Mouse (Mus musculus) C2C12 (cell line): Measurements from ENCODE around the gene Draxin. TPM values are rescaled to one million over a fixed set of nuclear protein-coding genes. Genes with fewer than 3 reads are reported as not detected.

Experiments
- H3K27me3 ChIP-seq: one replicate; pipeline ENCODE4 v1.6.1; 2011; ENCODE audit not compliant: control insufficient read depth, insufficient read depth, insufficient read length
- H3K36me3 ChIP-seq: one replicate; pipeline ENCODE4 v1.6.1; 2011; ENCODE audit not compliant: control insufficient read depth, insufficient read depth
- H3K4me3 ChIP-seq: one replicate; pipeline ENCODE4 v1.5.1; 2011; ENCODE audit warnings: mild to moderate bottlenecking, control low read depth; ENCODE audit not compliant: poor library complexity, insufficient read depth, severe bottlenecking
- H3K79me2 ChIP-seq: one replicate; pipeline ENCODE4 v1.6.1; 2011; ENCODE audit not compliant: control insufficient read depth, insufficient read depth
- H3K79me3 ChIP-seq: one replicate; pipeline ENCODE4 v1.6.1; 2011; ENCODE audit warnings: low read depth, control low read depth
- H3ac ChIP-seq: one replicate; pipeline ENCODE3; 2011; ENCODE audit warnings: low read depth; ENCODE audit not compliant: control insufficient read depth, insufficient read length
- CEBPB ChIP-seq: IDR thresholded peaks from one replicate; pipeline ENCODE4 v1.6.1; 2011; ENCODE audit warnings: low read depth, mild to moderate bottlenecking, control low read depth, moderate library complexity
- CTCF ChIP-seq: IDR thresholded peaks from one replicate; pipeline ENCODE4 v1.5.1; 2011; ENCODE audit not compliant: control insufficient read depth, insufficient read depth, insufficient read length
- FOSL1 ChIP-seq: IDR thresholded peaks from one replicate; pipeline ENCODE4 v1.8.0; 2011; ENCODE audit warnings: mild to moderate bottlenecking, low read length; ENCODE audit not compliant: poor library complexity, insufficient read depth, severe bottlenecking
- MAX ChIP-seq: IDR thresholded peaks from one replicate; pipeline ENCODE4 v1.6.1; 2011; ENCODE audit warnings: mild to moderate bottlenecking, control low read depth
- MYOD1 ChIP-seq: IDR thresholded peaks from one replicate; pipeline ENCODE4 v1.6.1; 2011; ENCODE audit warnings: low read depth; ENCODE audit not compliant: control insufficient read depth, insufficient read length
- MYOG ChIP-seq: IDR thresholded peaks from one replicate; pipeline ENCODE4 v1.6.1; 2011; ENCODE audit not compliant: control insufficient read depth, insufficient read length; ENCODE audit errors: extremely low read depth
- USF1 ChIP-seq: IDR thresholded peaks from one replicate; pipeline ENCODE4 v1.6.1; 2011; ENCODE audit warnings: low read depth, mild to moderate bottlenecking, control low read depth, moderate library complexity
- polyA plus RNA-seq: library from polyadenylated mRNA; unstranded; fragments of >200 nt; fragmentation: generic; extraction: Trizol; gene quantifications from one replicate; pipeline ENCODE4 v1.2.1, GENCODE M21; 2012; ENCODE audit warnings: missing spikeins

Gene Draxin
- polyA plus RNA-seq, 1 experiment: 0.01 TPM

DNA sequence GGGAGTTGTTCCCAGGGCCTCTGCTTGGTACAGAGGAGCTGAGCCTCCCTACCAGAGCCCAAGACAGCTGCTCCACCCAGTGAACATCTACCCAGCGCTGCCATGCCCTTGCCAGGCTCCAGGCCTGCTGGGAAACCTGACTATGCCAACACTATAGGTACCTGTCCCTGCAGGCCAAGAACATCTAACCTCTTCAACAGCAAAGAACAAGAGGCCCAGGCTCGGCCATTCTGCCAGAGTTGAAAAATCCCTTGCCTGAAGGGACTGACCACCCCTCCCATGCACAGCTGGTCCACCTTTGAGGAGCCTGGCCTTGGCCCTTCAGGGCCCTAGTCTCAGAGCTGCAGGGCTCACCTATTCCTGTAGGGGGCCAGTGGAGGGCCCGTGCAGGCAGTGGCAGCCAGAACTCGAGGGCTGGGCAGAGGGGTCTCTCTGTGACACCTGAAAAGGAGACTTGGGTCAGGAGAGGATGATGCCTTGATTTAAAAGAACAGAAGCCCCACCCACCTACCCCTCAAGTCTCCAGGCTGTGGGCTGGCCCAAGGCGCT is 72.8 kb downstream of the Draxin start:
- Histone ChIP-seq H3K79me2 (no peaks in the 10 kb centered on the region), H3K36me3 (peaks cover 35% of the 10 kb centered on the region), H3K79me3 (no peaks in the 10 kb centered on the region), H3K27me3 (no peaks in the 10 kb centered on the region), H3K4me3 (no peak overlapping the region), H3ac (no peak overlapping the region)
- no peak for TF ChIP-seq CTCF
- no peak for TF ChIP-seq MYOD1
- TF ChIP-seq MYOG: no peak
- no peak for TF ChIP-seq MAX
- no peak for TF ChIP-seq FOSL1
- TF ChIP-seq USF1: no peak
- TF ChIP-seq CEBPB: no peak

DNA sequence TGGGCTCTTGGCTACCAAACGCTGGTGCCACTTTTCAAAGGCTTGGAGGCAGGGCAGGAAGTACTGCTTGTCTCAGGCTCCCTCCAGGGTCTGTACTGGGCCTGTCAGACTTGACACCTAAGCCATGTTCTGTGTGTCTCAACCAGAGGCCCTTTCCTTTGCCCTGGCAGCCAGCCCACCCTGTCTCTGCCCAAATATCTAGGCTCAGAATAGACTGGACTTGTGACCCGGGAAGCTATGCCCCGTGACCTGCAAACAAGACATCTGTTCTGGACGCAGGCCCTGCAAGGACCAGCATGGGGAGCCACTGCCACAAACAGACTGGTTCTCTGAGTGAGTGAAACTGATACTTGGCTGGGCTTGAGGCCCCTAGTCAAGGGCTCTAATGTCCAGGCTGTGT is 73.7 kb downstream of the Draxin start:
- Histone ChIP-seq H3K79me3 (no peaks in the 10 kb centered on the region), H3K4me3 (no peak overlapping the region), H3K36me3 (peaks cover 35% of the 10 kb centered on the region), H3ac (no peak overlapping the region), H3K79me2 (no peaks in the 10 kb centered on the region), H3K27me3 (no peaks in the 10 kb centered on the region)
- TF ChIP-seq CEBPB (no peak), USF1 (no peak), FOSL1 (no peak), MYOG (no peak), CTCF (no peak), MAX (no peak), MYOD1 (no peak)

DNA sequence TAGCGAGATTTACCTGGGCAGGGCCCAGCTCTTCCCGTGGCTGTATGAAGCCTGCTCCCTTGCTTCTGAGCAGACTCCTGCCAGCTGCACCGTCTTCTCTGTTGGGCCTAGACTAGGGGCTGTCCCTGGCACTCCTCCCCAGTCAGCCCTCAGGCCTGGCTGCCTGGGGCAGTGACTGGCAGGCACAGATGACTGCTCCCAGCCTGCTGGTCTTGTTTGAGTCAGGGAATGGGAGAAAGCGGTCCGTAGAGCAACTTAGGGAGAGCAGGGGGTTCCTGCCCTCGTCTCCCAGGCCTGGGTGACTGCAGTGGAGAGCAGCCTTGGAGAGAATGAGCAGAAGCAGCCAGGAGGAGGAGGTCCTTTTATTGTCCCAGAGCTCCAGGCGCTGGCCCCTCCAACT is 74.3 kb downstream of the Draxin start:
- H3K79me3 ChIP-seq: no peaks in the 10 kb centered on the region
- H3ac ChIP-seq: no peak overlapping the region
- TF ChIP-seq USF1 (no peak), FOSL1 (no peak), MYOD1 (no peak), CTCF (no peak), MAX (no peak), CEBPB (no peak), MYOG (no peak)
- H3K27me3 ChIP-seq: no peaks in the 10 kb centered on the region
- H3K4me3 ChIP-seq: no peak overlapping the region
- no peaks in the 10 kb centered on the region for H3K79me2 ChIP-seq
- peaks cover 35% of the 10 kb centered on the region for H3K36me3 ChIP-seq

DNA sequence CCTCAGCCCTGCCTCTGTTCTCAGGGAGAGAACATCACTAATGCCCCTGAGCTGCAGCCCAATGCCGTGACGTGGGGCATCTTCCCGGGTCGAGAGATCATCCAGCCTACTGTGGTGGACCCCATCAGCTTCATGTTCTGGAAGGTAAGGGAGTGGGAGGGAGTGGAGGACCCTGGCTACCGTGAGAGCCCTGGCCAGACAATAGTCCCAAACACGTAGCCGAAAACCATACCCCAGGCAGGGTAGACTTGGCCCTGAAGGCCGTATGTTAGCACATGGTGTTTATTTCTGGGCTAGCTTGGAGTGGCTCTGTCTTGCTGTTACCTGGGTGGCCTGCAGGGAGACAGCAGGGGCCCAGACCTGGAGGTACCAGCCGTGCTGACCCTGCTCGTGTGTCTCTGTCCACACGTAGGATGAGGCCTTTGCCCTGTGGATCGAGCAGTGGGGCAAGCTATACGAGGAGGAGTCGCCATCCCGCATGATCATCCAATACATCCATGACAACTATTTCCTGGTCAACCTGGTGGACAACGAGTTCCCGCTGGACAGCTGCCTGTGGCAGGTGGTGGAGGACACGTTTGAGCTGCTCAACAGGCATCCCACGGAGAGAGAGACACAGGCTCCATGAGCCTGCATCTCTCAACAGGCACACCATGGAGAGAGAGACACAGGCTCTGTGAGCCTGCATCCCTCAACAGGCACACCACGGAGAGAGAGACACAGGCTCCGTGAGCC is 75.4 kb downstream of the Draxin start:
- no peaks in the 10 kb centered on the region for H3K27me3 ChIP-seq
- H3K4me3 ChIP-seq: no peak overlapping the region
- no peak overlapping the region for H3ac ChIP-seq
- no peaks in the 10 kb centered on the region for H3K79me3 ChIP-seq
- no peaks in the 10 kb centered on the region for H3K79me2 ChIP-seq
- no peak for TF ChIP-seq CTCF
- no peak for TF ChIP-seq USF1
- no peak for TF ChIP-seq MYOG
- TF ChIP-seq CEBPB: no peak
- no peak for TF ChIP-seq MAX
- TF ChIP-seq FOSL1: no peak
- no peak for TF ChIP-seq MYOD1
- peaks cover 43% of the 10 kb centered on the region for H3K36me3 ChIP-seq

DNA sequence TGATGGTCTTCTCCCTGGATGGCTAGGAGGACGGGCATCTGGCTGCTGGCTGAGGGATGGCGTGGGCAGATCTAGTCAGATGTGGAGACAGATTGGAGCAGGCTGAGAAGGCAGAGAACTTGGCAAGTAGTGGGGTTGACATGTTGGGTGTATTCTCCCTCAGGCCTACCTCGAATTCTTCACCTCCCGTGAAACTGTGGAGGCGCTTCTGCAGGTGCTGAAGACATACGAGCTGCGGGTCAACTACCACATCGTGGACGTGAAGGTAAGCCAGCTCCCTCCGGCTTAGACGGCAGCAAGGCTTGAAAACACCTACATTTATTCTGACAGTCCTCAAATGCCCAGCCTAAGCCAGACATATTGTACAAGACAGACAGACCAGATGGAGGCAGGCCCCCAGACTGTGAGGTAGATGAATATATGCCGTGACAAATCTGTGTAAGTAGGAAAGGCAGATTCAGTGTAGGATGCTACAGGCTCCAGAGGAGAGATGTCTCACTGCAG is 77.0 kb downstream of the Draxin start:
- TF ChIP-seq USF1 (no peak), MYOG (no peak)
- Histone ChIP-seq H3K79me3 (no peaks in the 10 kb centered on the region), H3K36me3 (peaks cover 51% of the 10 kb centered on the region), H3ac (no peak overlapping the region), H3K27me3 (no peaks in the 10 kb centered on the region), H3K79me2 (no peaks in the 10 kb centered on the region), H3K4me3 (no peak overlapping the region)
